Mouse (Mus musculus): Measurements from ENCODE around the gene 4930402F06Rik. TPM values are rescaled to one million over a fixed set of nuclear protein-coding genes. Genes with fewer than 3 reads are reported as not detected.

The 4930402F06Rik gene
- polyA plus RNA-seq, 1 experiment from 2014 or later, result not detected

Other genes starting within 250 kb of the 4930402F06Rik start
- gene Rab14, start 196.1 kb downstream of the 4930402F06Rik start, polyA plus RNA-seq (2016; fragmentation: Nextera tagmentation; extraction: Ambion mirVana), result 317 and 329 TPM in 2 replicates
- gene Gsn, start 140.8 kb downstream of the 4930402F06Rik start, polyA plus RNA-seq (2016; fragmentation: Nextera tagmentation; extraction: Ambion mirVana), result 130 and 133 TPM in 2 replicates
- 24.1 and 25.2 TPM in 2 replicates for gene Stom, start 60.2 kb downstream of the 4930402F06Rik start, polyA plus RNA-seq (2016; fragmentation: Nextera tagmentation; extraction: Ambion mirVana)
- not detected in 2 replicates for gene 4930568D16Rik, start 29.4 kb downstream of the 4930402F06Rik start, polyA plus RNA-seq (2016; fragmentation: Nextera tagmentation; extraction: Ambion mirVana)
- gene Ggta1, start 66.1 kb upstream of the 4930402F06Rik start, polyA plus RNA-seq (2016; fragmentation: Nextera tagmentation; extraction: Ambion mirVana), result 9.8 and 10.8 TPM in 2 replicates
- gene Dab2ip, start 161.1 kb upstream of the 4930402F06Rik start, polyA plus RNA-seq (2016; fragmentation: Nextera tagmentation; extraction: Ambion mirVana), result 61.0 and 73.7 TPM in 2 replicates